Mouse (Mus musculus) liver, adult 2 months (tissue): ENCODE data around the gene D630039A03Rik.

Experiments
- CTCF ChIP-seq: fragments of 200-500 bp; IDR thresholded peaks from 2 replicates; pipeline ENCODE4 v1.5.1; 2011; ENCODE audit warnings: low read depth, low read length, control low read depth
- POLR2A ChIP-seq: fragments of 200-500 bp; IDR thresholded peaks from 2 replicates; pipeline ENCODE4 v1.6.1; 2011; ENCODE audit warnings: low read length, control low read depth; ENCODE audit not compliant: insufficient read depth; ENCODE audit errors: extremely low read depth

DNA sequence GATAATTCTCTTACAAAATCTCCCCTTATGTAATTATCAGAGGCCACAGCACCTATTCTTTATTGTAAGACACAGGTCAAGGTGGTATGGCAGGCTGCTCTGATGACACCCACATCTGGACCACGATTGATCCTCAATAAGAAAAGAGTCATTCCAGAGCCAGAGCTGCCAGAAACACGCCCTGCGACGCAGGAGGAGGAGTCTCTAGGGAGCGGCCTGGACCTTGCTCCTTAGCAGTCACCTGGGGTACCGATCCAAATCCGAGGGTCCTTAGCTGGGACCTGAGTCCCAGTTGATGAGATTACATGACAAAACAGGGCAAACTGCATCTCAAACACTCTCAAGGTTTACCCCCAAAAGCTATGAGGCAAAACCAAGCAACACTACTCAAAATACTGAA is 37.7 kb upstream of the D630039A03Rik start:
- TF ChIP-seq POLR2A (no peak), CTCF (no peak)
